Mouse (Mus musculus): ENCODE measurements at regions not wholly inside any gene's neighbourhood (a gene's known extent, or its start where the extent isn't known, plus 50 kb on each side); places are given as distances from the start of the nearest gene placed in this dataset.

- no peak for TF ChIP-seq CTCF (IDR thresholded peaks at IDR 0.05; ENCODE audit: low read depth)
- no peak for TF ChIP-seq EP300 (IDR thresholded peaks at IDR 0.05; ENCODE audit: low read depth)
Measured at GRCm38 (mm10) chr5:136626142-136626771, 59.0 kb upstream of the Cux1 start.
